Mouse (Mus musculus) limb, embryonic 11.5 days (tissue): ENCODE measurements around the gene Nxnl1. TPM values are rescaled to one million over a fixed set of nuclear protein-coding genes. Genes with fewer than 3 reads are reported as not detected.
A peak's percentile ranks its signal among the peaks of the same experiment; 100 is the strongest.

Experiments
- ATAC-seq: fragments of 200-750 bp; cut with Nextera tagmentation; 2 replicates; pipeline ENCODE4 v1.8.0; 2017; ENCODE audit warnings: low read depth; ENCODE audit not compliant: insufficient number of reproducible peaks, low FRiP score, low TSS enrichment
- DNase-seq: peaks from one replicate; pipeline ENCODE4 v3.0.0-alpha.2; 2015; ENCODE audit warnings: low spot score
- H3K27ac ChIP-seq: fragments of 300-500 bp; sonication (generic); replicated peaks from 2 replicates; pipeline ENCODE4 v1.5.1; 2014; ENCODE audit warnings: low read depth, mild to moderate bottlenecking, low read length
- H3K27me3 ChIP-seq: fragments of 300-500 bp; sonication (generic); 2 replicates; pipeline ENCODE4 v1.6.1; 2014; ENCODE audit warnings: mild to moderate bottlenecking, low read length, mixed read lengths; ENCODE audit not compliant: control insufficient read depth, insufficient read depth
- H3K36me3 ChIP-seq: fragments of 300-500 bp; sonication (generic); 2 replicates; pipeline ENCODE4 v1.6.1; 2014; ENCODE audit warnings: mild to moderate bottlenecking, low read length, moderate library complexity, mixed read lengths; ENCODE audit not compliant: control insufficient read depth, insufficient read depth
- H3K4me1 ChIP-seq: fragments of 300-500 bp; sonication (generic); 2 replicates; pipeline ENCODE4 v1.6.1; 2014; ENCODE audit warnings: low read length, mixed read lengths; ENCODE audit not compliant: control insufficient read depth, insufficient read depth
- H3K4me2 ChIP-seq: fragments of 300-500 bp; sonication (generic); 2 replicates; pipeline ENCODE4 v1.6.1; 2014; ENCODE audit warnings: low read depth, mild to moderate bottlenecking, moderate library complexity; ENCODE audit not compliant: severe bottlenecking
- H3K4me3 ChIP-seq: fragments of 300-500 bp; sonication (generic); 2 replicates; pipeline ENCODE4 v1.5.1; 2014; ENCODE audit warnings: low read depth, low read length
- H3K9ac ChIP-seq: fragments of 300-500 bp; sonication (generic); 2 replicates; pipeline ENCODE4 v1.6.1; 2014; ENCODE audit warnings: mild to moderate bottlenecking, low read length
- H3K9me3 ChIP-seq: fragments of 300-500 bp; sonication (generic); 2 replicates; pipeline ENCODE4 v1.6.1; 2016; ENCODE audit warnings: low read length; ENCODE audit not compliant: control insufficient read depth
- WGBS: fragments of 180-500 bp; shearing (Covaris S2); extraction: QIAGEN DNeasy Blood & Tissue Kit; methylation state at CpG from one replicate; pipeline ENCODE4 v1.1.7; 2014; 5-methylcytosine and 5-hydroxymethylcytosine counted together
- polyA plus RNA-seq: library from polyadenylated mRNA; unstranded; fragments of >200 nt; fragmentation: Nextera tagmentation; extraction: Ambion mirVana; gene quantifications from 2 replicates; pipeline ENCODE4 v1.2.1, GENCODE M21; 2014

The Nxnl1 gene
- polyA plus RNA-seq, 1 experiment from 2014 or later = not detected

GRCm38 (mm10) chr8:71575020-71575419, 8.6 kb upstream of the Nxnl1 start:
- H3K27ac ChIP-seq = no peak overlapping the region
- H3K4me3 ChIP-seq = no peak overlapping the region
- no peak overlapping the region for H3K4me2 ChIP-seq
- H3K9ac ChIP-seq = no peak overlapping the region
- no peaks in the 10 kb centered on the region for H3K36me3 ChIP-seq
- ATAC-seq (no peak), DNase-seq (no peak)
- no peaks in the 10 kb centered on the region for H3K9me3 ChIP-seq
- H3K4me1 ChIP-seq = 0 out of 2 replicates have a peak, but pooled peaks cover 3% of the 10 kb centered on the region
- 74% methylated on average over 1 of the region's 1 CpGs for WGBS
- no peaks in the 10 kb centered on the region for H3K27me3 ChIP-seq

DNA sequence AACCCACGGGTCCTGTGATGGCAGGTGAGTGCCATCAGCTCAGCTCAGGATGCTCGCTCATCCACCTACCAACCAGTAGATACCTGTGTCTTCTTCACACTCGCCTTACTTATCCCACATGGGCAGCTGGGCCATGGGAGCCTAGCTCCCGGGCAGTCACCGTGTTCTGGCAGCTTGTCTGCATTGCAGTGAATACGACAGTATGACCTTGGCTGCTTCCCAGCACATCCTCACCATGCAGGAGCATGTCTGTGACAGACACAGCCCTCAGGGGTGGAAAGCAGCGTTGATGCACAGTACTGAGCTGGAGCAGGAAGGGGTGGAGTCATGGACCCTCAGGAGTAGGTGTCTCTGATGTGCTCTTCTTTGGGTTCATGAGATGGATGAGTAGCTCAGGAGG, 8.0 kb upstream of the Nxnl1 start:
- Histone ChIP-seq H3K27ac (no peak overlapping the region), H3K9me3 (no peaks in the 10 kb centered on the region), H3K4me1 (0 out of 2 replicates have a peak, but pooled peaks cover 3% of the 10 kb centered on the region), H3K36me3 (no peaks in the 10 kb centered on the region), H3K4me3 (no peak overlapping the region), H3K4me2 (no peak overlapping the region), H3K27me3 (no peaks in the 10 kb centered on the region), H3K9ac (no peak overlapping the region)
- 76% methylated on average over 7 of the region's 7 CpGs for WGBS
- ATAC-seq (no peak), DNase-seq (no peak)

GRCm38 (mm10) chr8:71572847-71573633, 6.6 kb upstream of the Nxnl1 start:
- Histone ChIP-seq H3K4me2 (no peak overlapping the region), H3K36me3 (no peaks in the 10 kb centered on the region), H3K9me3 (no peaks in the 10 kb centered on the region), H3K4me3 (no peak overlapping the region), H3K27ac (no peak overlapping the region), H3K9ac (no peak overlapping the region), H3K27me3 (peaks cover 7% of the 10 kb centered on the region; the same call in 1 of the 2 replicates), H3K4me1 (peaks cover 8% of the 10 kb centered on the region; the same call in 1 of the 2 replicates)
- 87% methylated on average over 9 of the region's 9 CpGs for WGBS
- DNase-seq (no peak), ATAC-seq (no peak)

DNA sequence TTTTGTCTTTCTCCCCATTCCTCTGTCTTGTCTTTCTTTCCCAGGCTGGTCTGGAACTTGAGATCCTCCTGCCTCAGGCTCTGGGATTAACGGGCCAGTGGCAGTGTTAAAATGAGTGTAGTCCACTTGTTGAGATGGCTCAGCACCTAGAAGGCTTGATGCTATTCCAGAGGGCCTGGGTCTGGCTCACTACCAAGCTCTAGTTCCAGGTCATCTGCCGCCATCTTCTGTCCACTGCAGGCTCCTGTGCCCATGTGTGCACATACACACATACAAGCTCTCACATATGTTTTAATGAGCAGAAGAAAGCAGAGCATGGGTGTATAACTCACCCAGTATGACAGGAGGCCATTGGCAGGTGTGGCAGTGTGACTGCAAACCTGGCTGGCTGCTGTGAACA, 5.7 kb upstream of the Nxnl1 start:
- Histone ChIP-seq H3K27ac (no peak overlapping the region), H3K27me3 (peaks cover 12% of the 10 kb centered on the region; the same call in 1 of the 2 replicates), H3K4me1 (peaks cover 8% of the 10 kb centered on the region; the same call in 1 of the 2 replicates), H3K9me3 (no peaks in the 10 kb centered on the region), H3K9ac (no peak overlapping the region), H3K36me3 (no peaks in the 10 kb centered on the region), H3K4me2 (no peak overlapping the region), H3K4me3 (no peak overlapping the region)
- 90% methylated on average over 2 of the region's 2 CpGs for WGBS
- DNase-seq (no peak), ATAC-seq (no peak)

GRCm38 (mm10) chr8:71570291-71570954, 4.0 kb upstream of the Nxnl1 start:
- no peaks in the 10 kb centered on the region for H3K9me3 ChIP-seq
- H3K4me2 ChIP-seq = peak overlapping the region; percentile 86
- H3K4me1 ChIP-seq = peaks cover 8% of the 10 kb centered on the region; the same call in 1 of the 2 replicates
- under 1% methylated on average over 41 of the region's 41 CpGs for WGBS
- H3K9ac ChIP-seq = peak overlapping the region; percentile 56
- peaks cover 12% of the 10 kb centered on the region; the same call in 1 of the 2 replicates for H3K27me3 ChIP-seq
- H3K36me3 ChIP-seq = no peaks in the 10 kb centered on the region
- no peak overlapping the region for H3K27ac ChIP-seq
- ATAC-seq (peak; percentile 89), DNase-seq (peak; percentile 93)
- H3K4me3 ChIP-seq = peak overlapping the region; percentile 65

GRCm38 (mm10) chr8:71569366-71570290, 3.2 kb upstream of the Nxnl1 start:
- H3K4me2 ChIP-seq = peak overlapping the region; percentile 86
- H3K4me1 ChIP-seq = peaks cover 8% of the 10 kb centered on the region; the same call in 1 of the 2 replicates
- H3K9ac ChIP-seq = peak overlapping the region; percentile 48; the same call in 1 of the 2 replicates
- WGBS = under 1% methylated on average over 51 of the region's 51 CpGs
- ATAC-seq (peak; percentile 69), DNase-seq (peak; percentile 90)
- no peaks in the 10 kb centered on the region for H3K36me3 ChIP-seq
- H3K27me3 ChIP-seq = peaks cover 12% of the 10 kb centered on the region; the same call in 1 of the 2 replicates
- peak overlapping the region; percentile 65 for H3K4me3 ChIP-seq
- peak overlapping the region; percentile 50; the same call in 1 of the 2 replicates for H3K27ac ChIP-seq
- H3K9me3 ChIP-seq = no peaks in the 10 kb centered on the region

DNA sequence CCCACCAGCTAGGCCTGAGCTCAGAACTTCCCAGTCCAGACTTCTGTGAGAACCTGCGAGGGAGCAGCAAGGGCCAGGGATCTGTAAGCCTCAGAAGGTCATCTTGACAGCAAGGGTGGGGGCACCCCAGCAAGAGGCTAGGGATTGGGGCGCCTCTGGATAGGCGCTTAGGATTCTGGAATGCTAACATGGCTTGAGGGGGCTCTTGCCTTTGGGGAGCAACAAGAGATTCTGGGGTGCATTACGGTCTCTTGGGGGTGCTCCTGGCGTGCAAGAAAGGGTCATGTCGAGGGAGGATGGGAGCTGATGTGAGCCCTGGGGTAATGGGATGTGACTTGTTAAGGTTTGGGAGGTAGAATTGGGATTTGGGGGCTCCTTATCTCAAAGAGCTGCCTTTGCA, 2.5 kb upstream of the Nxnl1 start:
- no peaks in the 10 kb centered on the region for H3K36me3 ChIP-seq
- H3K4me1 ChIP-seq = peaks cover 8% of the 10 kb centered on the region; the same call in 1 of the 2 replicates
- no peak overlapping the region for H3K27ac ChIP-seq
- H3K9me3 ChIP-seq = peaks cover 4% of the 10 kb centered on the region; the same call in 1 of the 2 replicates
- H3K27me3 ChIP-seq = peaks cover 12% of the 10 kb centered on the region; the same call in 1 of the 2 replicates
- H3K4me3 ChIP-seq = peak overlapping the region; percentile 65
- H3K9ac ChIP-seq = no peak overlapping the region; the same call in 1 of the 2 replicates
- DNase-seq (no peak), ATAC-seq (no peak)
- peak overlapping the region; percentile 86 for H3K4me2 ChIP-seq
- 14% methylated on average over 6 of the region's 6 CpGs for WGBS
